Mouse (Mus musculus) adrenal gland (tissue): Measurements from ENCODE around the gene Gm20696.

Experiments used
- intact Hi-C: fragments of 180-260 bp; cut with DNase I; formaldehyde crosslinking; loops from one replicate; pipeline ENCODE4 v1.15.1; 2025

The Gm20696 gene

DNA sequence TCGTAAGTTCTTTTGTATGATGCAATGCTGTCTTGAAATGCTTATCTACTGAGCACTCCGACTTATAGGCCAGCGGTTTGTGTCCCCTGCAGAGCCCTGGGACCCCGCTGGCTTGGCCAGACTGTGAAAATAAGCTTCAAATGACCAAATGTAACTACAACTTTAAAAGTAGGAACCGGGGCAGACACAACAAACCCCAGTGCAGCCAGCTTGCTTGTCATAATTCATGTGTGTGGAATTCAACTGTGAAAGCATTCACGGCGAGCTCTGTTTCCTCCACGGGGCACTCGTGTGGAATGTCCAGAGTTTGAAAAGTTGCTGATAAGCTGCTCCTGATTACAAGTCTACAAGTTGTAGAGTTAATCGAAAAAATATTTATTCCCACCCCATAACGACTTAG, 215.1 kb downstream of the Gm20696 start:
- intact Hi-C loops = no loop called here

- intact Hi-C loops = no loop called here
Observed at GRCm38 (mm10) chr6:99447447-99447846, 219.2 kb downstream of the Gm20696 start.

- intact Hi-C loops = no loop called here
Observed at GRCm38 (mm10) chr6:99446801-99447415, 219.7 kb downstream of the Gm20696 start.

DNA sequence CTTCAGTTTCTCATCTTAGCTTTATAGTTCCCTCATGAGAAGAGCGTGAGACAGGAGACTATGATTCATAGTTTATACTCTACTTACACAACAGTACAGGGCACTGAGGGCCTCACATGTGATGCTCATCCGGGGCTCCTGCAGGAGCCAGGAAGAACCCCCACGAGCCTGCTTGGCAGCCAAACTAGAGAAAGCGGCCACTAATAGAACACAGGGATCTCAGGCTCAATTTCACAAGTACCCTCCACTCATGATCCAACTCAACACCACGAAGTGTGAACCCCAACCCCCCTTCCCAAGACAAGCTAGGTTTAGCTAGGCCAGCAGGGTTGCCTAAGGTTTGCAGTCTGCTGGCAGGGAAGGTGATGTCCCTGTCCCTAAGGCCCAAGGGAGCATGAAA, 223.1 kb downstream of the Gm20696 start:
- intact Hi-C loops = no loop called here

DNA sequence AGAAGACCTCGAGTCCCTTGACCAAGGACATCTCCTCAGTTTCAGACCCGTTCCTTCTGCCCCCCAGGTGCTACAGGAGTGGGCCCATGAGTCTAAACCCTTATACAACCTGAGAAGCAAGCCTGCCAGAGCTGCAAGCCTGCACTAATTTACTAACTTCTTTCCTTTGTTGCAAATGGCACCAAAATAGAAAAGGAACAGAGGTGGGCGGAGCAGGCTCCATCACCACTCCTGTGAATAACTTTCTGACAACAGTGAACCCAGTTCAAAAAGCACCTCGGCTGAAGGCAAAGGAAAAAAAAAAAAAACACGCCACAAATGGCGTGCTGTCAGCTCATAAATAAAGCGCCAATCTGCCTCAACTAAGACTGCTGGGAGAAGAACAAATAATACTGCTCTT, 225.5 kb downstream of the Gm20696 start:
- intact Hi-C loops = no loop called here

- intact Hi-C loops = no loop called here
Observed at GRCm38 (mm10) chr6:99440606-99441005, 226.0 kb downstream of the Gm20696 start.

GRCm38 (mm10) chr6:99439878-99440361, 226.7 kb downstream of the Gm20696 start:
- intact Hi-C loops = no loop called here

DNA sequence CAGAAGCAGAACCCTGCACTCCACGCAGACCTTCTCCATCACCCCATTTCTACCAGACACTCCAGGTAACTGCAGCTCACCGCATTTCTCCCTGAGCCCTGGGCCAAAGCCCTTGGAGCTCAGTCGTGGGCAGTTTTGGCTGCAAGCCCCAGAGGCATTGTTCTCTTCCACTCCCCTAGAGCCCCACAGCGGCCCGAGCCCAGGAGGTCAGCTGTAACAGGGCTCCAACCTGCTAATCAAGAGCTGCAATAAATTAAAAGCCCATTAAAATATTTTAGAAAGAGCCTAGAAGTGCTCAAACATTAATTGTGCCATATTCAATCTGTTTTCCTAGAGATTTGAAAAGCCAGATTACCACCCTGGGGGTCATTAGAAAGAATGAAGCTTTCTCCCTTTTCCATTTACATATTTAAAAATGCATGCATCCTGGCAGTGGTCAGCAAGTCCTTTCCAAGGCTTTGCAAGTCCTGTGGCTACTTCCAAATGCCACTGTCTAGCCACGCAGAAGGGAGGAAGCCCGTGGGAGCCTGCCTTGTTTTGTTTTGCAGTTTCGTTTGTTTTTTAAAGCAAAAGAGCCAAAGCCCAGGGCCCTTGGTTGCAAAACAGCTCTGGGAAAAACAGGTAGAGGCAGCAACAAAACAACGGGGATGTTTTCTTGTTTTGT, 227.3 kb downstream of the Gm20696 start:
- intact Hi-C loops = no loop called here

GRCm38 (mm10) chr6:99436371-99436770, 230.2 kb downstream of the Gm20696 start:
- intact Hi-C loops = no loop called here

DNA sequence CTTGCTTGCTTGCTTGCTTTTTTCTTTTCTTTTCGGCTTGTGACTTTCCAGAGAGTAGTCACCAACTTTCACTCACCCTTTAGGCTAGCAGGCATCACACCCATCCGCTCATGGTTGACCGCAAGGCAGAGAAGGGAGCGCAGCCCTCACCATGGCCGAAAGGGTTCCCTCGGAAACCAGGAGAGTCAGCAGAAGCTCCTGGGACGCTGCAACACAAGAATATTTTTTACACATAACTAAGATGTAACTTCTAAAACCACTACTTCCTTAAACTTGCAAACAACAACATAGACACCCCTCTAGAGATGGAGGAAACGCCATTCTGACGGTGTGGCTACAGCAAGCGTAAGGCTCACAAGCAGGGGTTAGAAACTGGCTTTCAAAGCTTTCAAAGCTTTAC, 231.5 kb downstream of the Gm20696 start:
- intact Hi-C loops = no loop called here

- intact Hi-C loops = no loop called here
Observed at GRCm38 (mm10) chr6:99433006-99433405, 233.6 kb downstream of the Gm20696 start.

DNA sequence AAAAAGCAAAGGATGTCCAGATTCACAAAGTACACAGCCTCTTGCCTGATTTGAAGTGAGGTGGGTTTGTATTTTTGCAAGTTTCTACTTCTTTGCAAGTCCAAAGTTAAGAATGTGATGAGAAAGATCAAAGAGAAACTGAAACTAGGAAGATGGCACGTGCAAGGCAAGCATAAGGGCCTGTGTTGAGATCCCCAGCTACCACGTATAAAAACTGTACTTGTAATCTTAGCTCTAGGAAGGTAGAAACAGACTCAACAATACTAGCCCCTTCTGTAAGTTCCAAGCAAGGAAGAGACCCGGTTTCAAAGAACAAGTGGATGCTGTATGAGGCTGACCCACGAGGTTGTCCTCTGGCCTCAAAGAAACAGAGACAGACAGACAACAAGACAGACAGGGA, 234.7 kb downstream of the Gm20696 start:
- intact Hi-C loops = no loop called here

- intact Hi-C loops = no loop called here
Observed at GRCm38 (mm10) chr6:99430560-99430959, 236.0 kb downstream of the Gm20696 start.

- intact Hi-C loops = no loop called here
Observed at GRCm38 (mm10) chr6:99429378-99430131, 237.0 kb downstream of the Gm20696 start.

- intact Hi-C loops = no loop called here
Observed at GRCm38 (mm10) chr6:99428961-99429360, 237.6 kb downstream of the Gm20696 start.

GRCm38 (mm10) chr6:99427301-99427700, 239.3 kb downstream of the Gm20696 start:
- intact Hi-C loops = no loop called here

DNA sequence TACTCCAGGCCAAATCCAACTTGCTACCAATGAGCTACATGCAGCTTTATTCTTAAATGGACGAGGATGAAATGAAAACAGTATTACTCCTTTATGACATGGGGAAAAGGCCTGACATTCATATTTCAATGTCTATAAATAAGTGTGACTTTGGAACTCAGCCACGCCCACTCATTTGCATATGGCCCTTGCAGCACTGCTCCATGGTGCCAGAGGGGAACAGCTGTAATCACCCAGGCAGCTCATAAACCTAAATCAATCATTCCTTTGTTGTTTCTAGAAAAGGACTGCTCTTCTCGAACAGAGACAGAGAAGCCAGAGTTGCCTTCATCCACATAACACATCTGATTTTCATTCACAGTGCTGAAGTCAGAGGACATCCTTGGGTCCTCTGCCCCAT, 241.6 kb downstream of the Gm20696 start:
- intact Hi-C loops = no loop called here

- intact Hi-C loops = no loop called here
Observed at GRCm38 (mm10) chr6:99420666-99421065, 245.9 kb downstream of the Gm20696 start.

GRCm38 (mm10) chr6:99412598-99412997, 254.0 kb downstream of the Gm20696 start:
- intact Hi-C loops = no loop called here

- intact Hi-C loops = no loop called here
Observed at GRCm38 (mm10) chr6:99409602-99410001, 257.0 kb downstream of the Gm20696 start.

DNA sequence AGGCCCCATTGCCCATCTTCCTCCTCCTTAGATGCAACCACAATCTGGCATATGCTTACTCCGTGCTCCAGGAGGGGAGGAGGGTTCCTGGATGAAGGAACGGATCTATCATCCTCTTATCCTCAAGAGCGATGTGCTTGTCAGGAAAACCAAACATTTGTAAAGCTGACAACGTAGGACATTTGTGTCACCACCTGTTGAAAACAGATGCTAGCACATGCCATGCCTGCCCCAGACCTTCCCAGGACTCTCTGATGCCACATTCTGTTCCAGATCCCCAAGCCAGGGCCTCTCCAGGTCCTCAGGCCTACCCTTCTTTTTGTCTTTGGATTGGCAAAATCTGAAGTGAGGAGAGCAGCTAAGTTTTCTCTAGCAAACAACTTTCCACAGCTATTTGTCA, 257.7 kb downstream of the Gm20696 start:
- intact Hi-C loops = no loop called here

DNA sequence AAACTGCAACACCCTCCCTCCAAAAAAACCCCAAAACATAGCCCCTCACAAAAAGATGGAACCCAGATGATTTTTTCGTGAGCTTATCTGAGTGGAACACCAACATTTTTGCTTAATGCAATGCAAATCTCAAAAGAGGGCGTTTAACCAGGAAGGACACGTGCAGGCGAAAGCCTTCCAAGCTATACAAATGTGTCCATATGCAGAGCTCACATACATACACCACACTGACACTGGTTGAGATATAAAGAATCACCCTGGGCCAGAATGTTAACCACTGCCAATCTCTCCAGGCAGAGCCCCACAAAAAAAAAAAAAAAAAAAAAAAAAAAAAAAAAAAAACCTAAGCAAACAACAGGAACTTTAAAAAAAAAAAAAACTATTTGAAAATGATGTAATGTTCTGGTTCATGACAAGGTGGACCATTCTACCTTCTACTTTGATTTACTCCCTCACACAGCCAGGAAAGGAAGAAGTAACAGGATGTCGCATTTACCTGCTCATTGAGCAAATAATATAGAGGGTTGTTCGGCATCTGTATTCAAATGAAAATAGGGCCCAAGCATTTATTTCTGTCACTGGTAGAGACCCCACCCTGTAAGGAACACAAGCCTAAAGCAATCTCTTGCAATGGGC, 262.7 kb downstream of the Gm20696 start:
- intact Hi-C loops = no loop called here
